Mouse (Mus musculus): ENCODE measurements around the gene Itga9.

GRCm38 (mm10) chr9:118617237-118617636 lies 10.7 kb downstream of the Itga9 start:
- TF ChIP-seq EP300 (IDR thresholded peaks at IDR 0.05; ENCODE audit: low read depth) (no peak), CTCF (IDR thresholded peaks at IDR 0.05; ENCODE audit: low read depth) (no peak)

Measured in liver, postnatal 0 days (tissue).